Mouse (Mus musculus) lung, postnatal 4 days (tissue): Measurements from ENCODE around the gene Mbd3l1.
A peak's percentile ranks its signal among the peaks of the same experiment; 100 is the strongest.

Experiments
- DNase-seq, 2 experiments: peaks; one replicate each; pipeline ENCODE4 v3.0.0; 2021

Mbd3l1 gene

GRCm38 (mm10) chr9:18478168-18478567, at the start of gene Mbd3l1, which contains the start of gene Zfp558:
TSS of gene Mbd3l1 (plus strand) at chr9:18478359.
TSS of gene Zfp558 (minus strand) at chr9:18478268.
- no peak for DNase-seq

- no peak for DNase-seq
Observed at GRCm38 (mm10) chr9:18430354-18430753, 47.8 kb upstream of the Mbd3l1 start, which contains the start of gene Mbd3l2. TSS of gene Mbd3l2 (plus strand) at chr9:18430654.

- DNase-seq, result no peak
Observed at GRCm38 (mm10) chr9:18431687-18432086, 46.5 kb upstream of the Mbd3l1 start.

- DNase-seq, result no peak
Observed at GRCm38 (mm10) chr9:18456520-18456919, 21.6 kb upstream of the Mbd3l1 start.

- no peak for DNase-seq
Observed at GRCm38 (mm10) chr9:18467350-18467749, 10.8 kb upstream of the Mbd3l1 start.

GRCm38 (mm10) chr9:18468005-18468404, 10.2 kb upstream of the Mbd3l1 start:
- no peak for DNase-seq

GRCm38 (mm10) chr9:18473324-18474128, 4.6 kb upstream of the Mbd3l1 start:
- peak; percentile 81 to 84 for DNase-seq

GRCm38 (mm10) chr9:18508098-18508497, 29.9 kb downstream of the Mbd3l1 start:
- no peak for DNase-seq
